Mouse (Mus musculus): ENCODE measurements around the gene Rfc2.

DNA sequence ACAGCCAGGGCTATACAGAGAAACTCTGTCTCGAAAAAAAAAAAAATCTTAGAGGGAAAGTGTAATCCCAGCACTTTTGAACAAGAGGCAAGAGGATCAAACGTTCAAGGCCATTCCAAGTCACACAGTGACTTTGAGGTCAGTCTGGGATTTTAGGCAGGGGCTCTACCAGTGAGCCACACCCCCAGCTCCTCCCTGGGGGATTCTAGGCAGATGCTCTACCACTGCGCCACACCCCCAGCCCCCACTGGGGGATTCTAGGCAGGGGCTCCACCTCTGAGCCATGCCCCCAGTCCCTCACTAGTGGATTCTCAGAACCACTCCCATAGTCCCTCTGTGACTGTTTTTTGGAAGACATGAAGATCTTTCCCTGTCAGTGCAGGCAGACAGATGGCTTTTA, 2.0 kb upstream of the Rfc2 start:
- TF ChIP-seq POLR2A (IDR thresholded peaks at IDR 0.05; ENCODE audit: insufficient read depth, low read depth, low read length) (no peak), CTCF (IDR thresholded peaks at IDR 0.05; ENCODE audit: insufficient read depth, low read depth, low read length) (no peak)
